Mouse (Mus musculus): ENCODE results near the gene Gab1.

- TF ChIP-seq CTCF (IDR thresholded peaks at IDR 0.05) (peak; percentile 79), POLR2A (IDR thresholded peaks at IDR 0.05; ENCODE audit: insufficient read depth, low read depth, low read length) (0 out of 2 replicates have a peak, but pooled peaks have one; percentile 18), EP300 (IDR thresholded peaks at IDR 0.05; ENCODE audit: insufficient read depth, low read depth, low read length) (0 out of 2 replicates have a peak, but pooled peaks have one; percentile 31)
Measured at GRCm38 (mm10) chr8:80878801-80879425, 1.4 kb downstream of the Gab1 start.
